8 mouse cellular contexts compared by ENCODE assay signal in genomic region chr11:83851273-83852015, GRCm38 (mm10). TPM values are rescaled to one million over a fixed set of nuclear protein-coding genes. Genes with fewer than 3 reads are reported as not detected.
DNase-seq lines count a peak whose midpoint lies in the region; ATAC-seq and TF ChIP-seq lines count a peak whose summit lies in the region.

No protein-coding gene starts in this region.

- H3K9ac ChIP-seq in heart, embryonic 15.5 days, result no peak overlapping the region
- H3K9ac ChIP-seq in liver, embryonic 16.5 days (ENCODE audit: low read depth, low read length), result peak overlapping the region; percentile 27; the same call in 1 of the 2 replicates

- TF ChIP-seq CTCF in E14TG2a.4 (conservative IDR thresholded peaks at IDR 0.05; ENCODE audit: low read length), result no peak

- no peak for DNase-seq in layer of hippocampus, adult 9-11 months
- DNase-seq in layer of hippocampus, adult 11-12 months (ENCODE audit: low spot score), result no peak
- DNase-seq in left cerebral cortex, adult 11 months (ENCODE audit: low spot score), result no peak

- ATAC-seq in erythroblast, adult 5-6 weeks (replicated peaks; ENCODE audit: low FRiP score, poor library complexity, severe bottlenecking), result no peak
- no peak for ATAC-seq in heart, embryonic 15.5 days (replicated peaks; ENCODE audit: insufficient number of reproducible peaks, insufficient read depth, low FRiP score, low read depth)
- ATAC-seq in liver, embryonic 16.5 days (ENCODE audit: low read depth), result no peak

- WGBS in heart, embryonic 15.5 days, result 3% methylated on average over 36 of the region's 36 CpGs
- 1% methylated on average over 36 of the region's 36 CpGs for WGBS in liver, embryonic 16.5 days (ENCODE audit: insufficient replicate concordance)

- peaks cover 79% of the 10 kb centered on the region for H3K27me3 ChIP-seq in erythroblast, embryonic 14.5 days (ENCODE audit: control insufficient read depth)
- H3K27me3 ChIP-seq in E14TG2a.4 (ENCODE audit: insufficient read depth, low read length), result peaks cover 78% of the 10 kb centered on the region
- peaks cover 85% of the 10 kb centered on the region for H3K27me3 ChIP-seq in heart, embryonic 15.5 days
- H3K27me3 ChIP-seq in liver, embryonic 16.5 days (ENCODE audit: control insufficient read depth, insufficient read depth, low read depth, low read length), result peaks cover 62% of the 10 kb centered on the region

- H3K4me3 ChIP-seq in erythroblast, embryonic 14.5 days (replicated peaks), result peak overlapping the region; percentile 53
- H3K4me3 ChIP-seq in E14TG2a.4 (replicated peaks; ENCODE audit: low read length), result peak overlapping the region; percentile 71
- H3K4me3 ChIP-seq in heart, embryonic 15.5 days, result peak overlapping the region; percentile 36
- peak overlapping the region; percentile 48 for H3K4me3 ChIP-seq in liver, embryonic 16.5 days (ENCODE audit: low read depth, low read length)

- H3K4me1 ChIP-seq in erythroblast, embryonic 14.5 days (ENCODE audit: control insufficient read depth), result no peaks in the 10 kb centered on the region
- H3K4me1 ChIP-seq in E14TG2a.4 (replicated peaks; ENCODE audit: low read depth, low read length), result peaks cover 44% of the 10 kb centered on the region
- peaks cover 37% of the 10 kb centered on the region for H3K4me1 ChIP-seq in heart, embryonic 15.5 days (replicated peaks)
- H3K4me1 ChIP-seq in liver, embryonic 16.5 days (ENCODE audit: control insufficient read depth, low read depth, low read length), result no peaks in the 10 kb centered on the region; the same call in 1 of the 2 replicates

- no peaks in the 10 kb centered on the region; the same call in 1 of the 2 replicates for H3K36me3 ChIP-seq in erythroblast, embryonic 14.5 days (ENCODE audit: control insufficient read depth)
- H3K36me3 ChIP-seq in E14TG2a.4 (ENCODE audit: insufficient read depth, low read length), result no peaks in the 10 kb centered on the region
- no peaks in the 10 kb centered on the region for H3K36me3 ChIP-seq in heart, embryonic 15.5 days
- H3K36me3 ChIP-seq in liver, embryonic 16.5 days (ENCODE audit: control insufficient read depth, insufficient read depth), result no peaks in the 10 kb centered on the region

- no peak overlapping the region for H3K27ac ChIP-seq in heart, embryonic 15.5 days
- peak overlapping the region; percentile 19 for H3K27ac ChIP-seq in liver, embryonic 16.5 days (ENCODE audit: low read length)

- no peaks in the 10 kb centered on the region; the same call in 1 of the 2 replicates for H3K9me3 ChIP-seq in erythroblast, embryonic 14.5 days (ENCODE audit: control insufficient read depth, low read length)
- H3K9me3 ChIP-seq in E14TG2a.4 (ENCODE audit: low read length), result no peaks in the 10 kb centered on the region
- no peaks in the 10 kb centered on the region for H3K9me3 ChIP-seq in heart, embryonic 15.5 days (replicated peaks)
- no peaks in the 10 kb centered on the region for H3K9me3 ChIP-seq in liver, embryonic 16.5 days (replicated peaks; ENCODE audit: control insufficient read depth, low read length)

- H3K4me2 ChIP-seq in heart, embryonic 15.5 days, result peak overlapping the region; percentile 37
- H3K4me2 ChIP-seq in liver, embryonic 16.5 days (ENCODE audit: low read depth, low read length), result peak overlapping the region; percentile 46

RNA-seq across cellular contexts. Expression of gene Hnf1b, which starts 1.6 kb away (rescaled TPM):
- polyA plus RNA-seq in erythroblast, embryonic 14.5 days (2012), result 0.03 TPM in 1 of 2 replicates, not detected in the other
- not detected in 2 replicates for total RNA-seq in erythroblast, adult 5-6 weeks (2015; ENCODE audit: low replicate concordance)
- total RNA-seq in erythroblast, adult 5-6 weeks (2017; ENCODE audit: low replicate concordance), result not detected in 2 replicates
- polyA plus RNA-seq in heart, embryonic 15.5 days (2015; fragmentation: Nextera tagmentation; extraction: Ambion mirVana), result 0.40 and 0.85 TPM in 2 replicates
- 4.6 and 5.9 TPM in 2 replicates for polyA plus RNA-seq in liver, embryonic 16.5 days (2015; fragmentation: Nextera tagmentation; extraction: Ambion mirVana)
